Mouse (Mus musculus) CH12.LX (cell line): Measurements from ENCODE around the gene Mrps17. TPM values are rescaled to one million over a fixed set of nuclear protein-coding genes. Genes with fewer than 3 reads are reported as not detected.

Experiments used
- DNase-seq: peaks from one replicate; pipeline ENCODE4 v3.0.0-alpha.2; 2013; ENCODE audit errors: extremely low read depth
- H3K27ac ChIP-seq: 2 replicates; pipeline ENCODE4 v1.5.1; 2012; ENCODE audit warnings: low read depth, mild to moderate bottlenecking, control low read depth, moderate library complexity; ENCODE audit not compliant: insufficient read depth
- H3K27me3 ChIP-seq: replicated peaks from 2 replicates; pipeline ENCODE3; 2012; ENCODE audit warnings: inconsistent platforms
- H3K36me3 ChIP-seq, 2 experiments: replicated peaks in 1 of 2; 2 replicates each; pipeline versions ENCODE3 to v1.6.1; 2012; ENCODE audit warnings: inconsistent platforms in 1 of 2, low read length in 1 of 2, mild to moderate bottlenecking in 1 of 2, mixed read lengths in 1 of 2, moderate library complexity in 1 of 2; ENCODE audit not compliant: control insufficient read depth in 1 of 2, insufficient read depth in 1 of 2
- H3K4me1 ChIP-seq, 2 experiments: 2 replicates each; pipeline ENCODE4 v1.6.1; 2012; ENCODE audit warnings: inconsistent platforms in 1 of 2, moderate library complexity in 1 of 2; ENCODE audit not compliant: insufficient read depth in 2 of 2, control insufficient read depth in 1 of 2
- H3K4me2 ChIP-seq: 2 replicates; pipeline ENCODE4 v1.6.1; 2012; ENCODE audit warnings: low read depth, mild to moderate bottlenecking, control low read depth; ENCODE audit not compliant: poor library complexity, insufficient read depth, severe bottlenecking
- H3K4me3 ChIP-seq, 3 experiments: fragments of 150-350 bp in 1 of 3; sonication (generic) in 1 of 3; replicated peaks in 1 of 3; 2 replicates each; pipeline versions ENCODE3 to v1.5.1; 2011 to 2012; ENCODE audit warnings: low read depth in 2 of 3, low read length in 2 of 3, mild to moderate bottlenecking in 2 of 3, moderate library complexity in 2 of 3, control low read depth in 1 of 3, improper control_type of control experiment in 1 of 3, inconsistent platforms in 1 of 3, mixed read lengths in 1 of 3; ENCODE audit not compliant: poor library complexity in 1 of 3
- H3K79me2 ChIP-seq: replicated peaks from 2 replicates; pipeline ENCODE4 v1.6.1; 2012; ENCODE audit warnings: mild to moderate bottlenecking, moderate library complexity; ENCODE audit not compliant: control insufficient read depth, poor library complexity, insufficient read depth, severe bottlenecking; ENCODE audit errors: extremely low read depth
- H3K9ac ChIP-seq: 2 replicates; pipeline ENCODE4 v1.6.1; 2012; ENCODE audit warnings: low read depth, mild to moderate bottlenecking, control low read depth, moderate library complexity; ENCODE audit not compliant: insufficient read depth
- H3K9me3 ChIP-seq: replicated peaks from 2 replicates; pipeline ENCODE3; 2012; ENCODE audit warnings: low read length, inconsistent platforms, mixed read lengths
- CHD1 ChIP-seq: IDR thresholded peaks from 2 replicates; pipeline ENCODE4 v1.6.1; 2012; ENCODE audit warnings: low read depth, low read length, improper control_type of control experiment, inconsistent platforms
- E2F4 ChIP-seq: IDR thresholded peaks from 2 replicates; pipeline ENCODE4 v1.6.1; 2011; ENCODE audit warnings: low read depth, low read length, improper control_type of control experiment; ENCODE audit not compliant: insufficient replicate concordance
- ETS1 ChIP-seq: conservative IDR thresholded peaks from 2 replicates; pipeline ENCODE4 v1.6.1; 2012; ENCODE audit warnings: low read depth, mild to moderate bottlenecking, inconsistent platforms, low read length, improper control_type of control experiment, moderate library complexity
- GABPA ChIP-seq: IDR thresholded peaks from 2 replicates; pipeline ENCODE4 v1.6.1; 2012; ENCODE audit warnings: low read depth, low read length, improper control_type of control experiment, inconsistent platforms; ENCODE audit not compliant: insufficient replicate concordance
- HCFC1 ChIP-seq: IDR thresholded peaks from 2 replicates; pipeline ENCODE4 v1.6.1; 2012; ENCODE audit warnings: low read depth, mild to moderate bottlenecking, inconsistent platforms, low read length, improper control_type of control experiment
- IRF4 ChIP-seq: IDR thresholded peaks from 2 replicates; pipeline ENCODE4 v1.6.1; 2014; ENCODE audit warnings: low read depth, mild to moderate bottlenecking, inconsistent platforms, low read length, improper control_type of control experiment
- JUN ChIP-seq: IDR thresholded peaks from 2 replicates; pipeline ENCODE4 v1.6.1; 2011; ENCODE audit warnings: low read depth, mild to moderate bottlenecking, low read length, improper control_type of control experiment, moderate library complexity; ENCODE audit not compliant: insufficient read depth
- JUND ChIP-seq: conservative IDR thresholded peaks from 2 replicates; pipeline ENCODE4 v1.6.1; 2011; ENCODE audit warnings: low read depth, low read length, improper control_type of control experiment
- KAT2A ChIP-seq: IDR thresholded peaks from 2 replicates; pipeline ENCODE4 v1.6.1; 2012; ENCODE audit warnings: low read length, improper control_type of control experiment, inconsistent platforms; ENCODE audit not compliant: insufficient replicate concordance
- MAZ ChIP-seq: IDR thresholded peaks from 2 replicates; pipeline ENCODE4 v1.6.1; 2012; ENCODE audit warnings: low read depth, mild to moderate bottlenecking, inconsistent platforms, low read length, improper control_type of control experiment, moderate library complexity
- MXI1 ChIP-seq: IDR thresholded peaks from 2 replicates; pipeline ENCODE4 v1.6.1; 2011; ENCODE audit warnings: mild to moderate bottlenecking, low read depth, low read length, improper control_type of control experiment
- MYC ChIP-seq: IDR thresholded peaks from 2 replicates; pipeline ENCODE4 v1.6.1; 2011; ENCODE audit warnings: low read depth, mild to moderate bottlenecking, improper control_type of control experiment, low read length
- NELFE ChIP-seq: IDR thresholded peaks from 2 replicates; pipeline ENCODE4 v1.6.1; 2011; ENCODE audit warnings: low read depth, low read length, improper control_type of control experiment
- NRF1 ChIP-seq: IDR thresholded peaks from 2 replicates; pipeline ENCODE4 v1.6.1; 2014; ENCODE audit warnings: low read depth, mild to moderate bottlenecking, inconsistent platforms, low read length, improper control_type of control experiment, moderate library complexity
- POLR2A ChIP-seq: IDR thresholded peaks from 2 replicates; pipeline ENCODE4 v1.6.1; 2011; ENCODE audit warnings: low read depth, mild to moderate bottlenecking, improper control_type of control experiment, low read length
- POLR2AphosphoS2 ChIP-seq: IDR thresholded peaks from 2 replicates; pipeline ENCODE4 v1.6.1; 2011; ENCODE audit warnings: low read depth, low read length, improper control_type of control experiment
- RCOR1 ChIP-seq: conservative IDR thresholded peaks from 2 replicates; pipeline ENCODE4 v1.6.1; 2012; ENCODE audit warnings: low read depth, mild to moderate bottlenecking, inconsistent platforms, low read length, improper control_type of control experiment
- SIN3A ChIP-seq: IDR thresholded peaks from 2 replicates; pipeline ENCODE4 v1.6.1; 2012; ENCODE audit warnings: low read length, improper control_type of control experiment, inconsistent platforms
- SMC3 ChIP-seq: IDR thresholded peaks from 2 replicates; pipeline ENCODE4 v1.6.1; 2011; ENCODE audit warnings: low read depth, low read length, improper control_type of control experiment
- TBP ChIP-seq: conservative IDR thresholded peaks from 2 replicates; pipeline ENCODE4 v1.6.1; 2011; ENCODE audit warnings: low read depth, low read length, improper control_type of control experiment
- UBTF ChIP-seq: IDR thresholded peaks from 2 replicates; pipeline ENCODE4 v1.6.1; 2012; ENCODE audit warnings: low read depth, mild to moderate bottlenecking, inconsistent platforms, low read length, improper control_type of control experiment, moderate library complexity
- USF1 ChIP-seq: IDR thresholded peaks from 2 replicates; pipeline ENCODE4 v1.6.1; 2014; ENCODE audit warnings: low read depth, mild to moderate bottlenecking, inconsistent platforms, low read length, improper control_type of control experiment
- USF2 ChIP-seq: conservative IDR thresholded peaks from 2 replicates; pipeline ENCODE4 v1.6.1; 2011; ENCODE audit warnings: low read depth, low read length, improper control_type of control experiment
- ZC3H11A ChIP-seq: IDR thresholded peaks from 2 replicates; pipeline ENCODE4 v1.6.1; 2012; ENCODE audit warnings: low read depth, mild to moderate bottlenecking, inconsistent platforms, low read length, improper control_type of control experiment
- ZKSCAN1 ChIP-seq: IDR thresholded peaks from 2 replicates; pipeline ENCODE4 v1.6.1; 2012; ENCODE audit warnings: low read depth, inconsistent platforms, low read length, improper control_type of control experiment, borderline replicate concordance
- ZMIZ1 ChIP-seq: IDR thresholded peaks from 2 replicates; pipeline ENCODE4 v1.6.1; 2012; ENCODE audit warnings: low read depth, mild to moderate bottlenecking, inconsistent platforms, low read length, improper control_type of control experiment
- dilution Hi-C: fragments of 300-500 bp; cut with MboI; formaldehyde crosslinking; loops from 2 replicates; pipeline ENCODE4 v1.14.3; 2020; ENCODE audit warnings: low sequenced_read_pairs; ENCODE audit not compliant: extremely low pct_unique_long_range_greater_than_20kb, extremely low pct_ligation_motif_present
- in situ Hi-C: fragments of 300-500 bp; cut with MboI; formaldehyde crosslinking; loops from 3 replicates; pipeline ENCODE4 v1.14.3; 2019; ENCODE audit warnings: low sequenced_read_pairs, low pct_ligation_motif_present, low pct_unique_long_range_greater_than_20kb, mixed read lengths
- polyA plus RNA-seq: library from polyadenylated mRNA; unstranded; fragments of >175 nt; gene quantifications from 2 replicates; pipeline ENCODE4 v1.2.1, GENCODE M21; 2012; ENCODE audit warnings: low read depth; ENCODE audit not compliant: insufficient read length
- total RNA-seq, 2 experiments: library from RNA; depleted of rRNA; stranded (reverse); fragments of 300-350 nt in 1 of 2; fragments of >200 nt in 1 of 2; gene quantifications; 2 replicates each; pipeline ENCODE4 v1.2.3; 2012 to 2014

Gene Mrps17
- total and polyA plus RNA-seq, 3 experiments, result 119 to 156 (median 136) TPM

DNA sequence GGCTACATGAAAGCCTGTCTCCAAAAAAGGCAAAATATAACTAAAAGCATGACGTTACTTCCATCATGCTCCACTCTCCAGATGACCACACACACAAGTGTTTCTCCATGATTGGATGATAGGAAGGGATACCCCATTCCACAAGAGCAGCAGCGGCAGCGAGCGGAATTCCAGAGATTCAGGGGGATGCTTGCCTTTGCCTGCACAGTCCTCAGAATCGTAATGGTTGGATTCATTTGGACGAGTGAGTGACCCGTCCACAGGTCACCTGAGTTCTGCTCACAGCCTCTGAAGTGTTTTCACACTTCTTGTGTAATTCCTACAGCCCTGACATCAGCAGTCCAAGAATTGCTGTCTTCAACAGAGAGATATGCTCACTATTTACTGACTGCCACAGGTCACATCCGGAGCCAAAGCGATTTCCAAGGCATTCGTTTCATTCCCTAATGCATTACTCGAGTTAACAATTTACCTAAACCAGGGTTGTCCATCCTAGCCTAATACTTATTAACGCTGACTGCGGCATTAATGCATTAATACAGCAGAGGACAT, 44.7 kb downstream of the Mrps17 start:
- Histone ChIP-seq H3K9me3 (no peaks in the 10 kb centered on the region), H3K36me3 (peaks cover 8 to 27% of the 10 kb centered on the region in 2 experiments), H3K27me3 (no peaks in the 10 kb centered on the region), H3K9ac (no peak overlapping the region), H3K4me2 (no peak overlapping the region), H3K79me2 (no peaks in the 10 kb centered on the region), H3K4me3 (no peak overlapping the region), H3K27ac (no peak overlapping the region), H3K4me1 (no peaks in the 10 kb centered on the region)
- in situ Hi-C loops, result no loop called here
- DNase-seq, result no peak
- dilution Hi-C loops, result no loop called here
- TF ChIP-seq E2F4 (no peak), USF1 (no peak), KAT2A (no peak), GABPA (no peak), NELFE (no peak), POLR2A (no peak), SMC3 (no peak), ZMIZ1 (no peak), ZKSCAN1 (no peak), IRF4 (no peak), POLR2AphosphoS2 (no peak), UBTF (no peak), JUND (no peak), USF2 (no peak), TBP (no peak), MXI1 (no peak), MYC (no peak)

DNA sequence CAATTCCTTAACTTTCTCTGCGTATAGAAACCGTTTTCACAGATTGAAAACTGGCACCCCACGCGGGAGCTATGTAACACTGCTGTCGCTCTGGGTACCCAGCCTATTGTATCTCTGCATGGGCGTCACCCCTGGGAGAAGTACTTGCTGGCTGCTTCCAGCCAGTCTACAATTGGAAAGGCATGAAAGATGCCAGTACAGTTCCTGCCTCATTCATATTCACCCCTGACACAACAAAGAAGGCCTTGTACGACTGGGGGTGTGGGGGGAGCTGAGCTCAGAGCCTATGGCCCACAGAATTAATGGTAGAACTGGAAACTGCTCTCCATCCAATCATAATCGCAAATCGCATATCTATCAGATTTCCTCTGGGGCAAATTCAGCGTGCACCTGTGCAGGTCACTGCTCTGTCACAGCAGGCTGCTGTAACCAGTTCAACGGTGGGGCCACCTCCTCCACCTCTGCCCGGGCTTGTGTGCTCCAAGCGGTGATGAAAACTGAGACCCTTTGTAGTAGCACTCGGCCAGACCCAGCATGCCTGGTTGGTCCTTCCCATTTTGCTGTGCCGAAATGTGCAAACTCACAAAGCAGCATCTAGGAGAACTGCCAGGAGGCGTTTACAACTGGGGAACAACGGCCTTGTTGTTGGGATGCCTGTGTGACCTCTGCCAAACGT, 46.7 kb downstream of the Mrps17 start:
- Histone ChIP-seq H3K36me3 (peaks cover 18 to 44% of the 10 kb centered on the region in 2 experiments), H3K9me3 (no peaks in the 10 kb centered on the region), H3K79me2 (no peaks in the 10 kb centered on the region), H3K27ac (no peak overlapping the region), H3K9ac (no peak overlapping the region), H3K4me3 (no peak overlapping the region), H3K4me2 (no peak overlapping the region), H3K4me1 (no peaks in the 10 kb centered on the region), H3K27me3 (no peaks in the 10 kb centered on the region)
- DNase-seq, result no peak
- dilution Hi-C loops (no loop called here), in situ Hi-C loops (no loop called here)
- TF ChIP-seq TBP, result no peak
- TF ChIP-seq JUN, result no peak
- no peak for TF ChIP-seq JUND
- TF ChIP-seq RCOR1, result no peak
- no peak for TF ChIP-seq MXI1
- TF ChIP-seq SIN3A, result no peak
- TF ChIP-seq ETS1, result no peak
- no peak for TF ChIP-seq GABPA
- no peak for TF ChIP-seq ZMIZ1
- TF ChIP-seq CHD1, result no peak
- no peak for TF ChIP-seq MYC
- no peak for TF ChIP-seq USF1
- no peak for TF ChIP-seq IRF4
- TF ChIP-seq MAZ, result no peak
- TF ChIP-seq KAT2A, result no peak
- TF ChIP-seq HCFC1, result no peak
- TF ChIP-seq ZC3H11A, result no peak
- TF ChIP-seq NRF1, result no peak
